Mouse (Mus musculus) heart, adult 2 months (tissue): ENCODE measurements around the gene Khnyn. TPM values are rescaled to one million over a fixed set of nuclear protein-coding genes. Genes with fewer than 3 reads are reported as not detected.

Source experiments
- DNase-seq, 2 experiments: peaks; one replicate each; pipeline ENCODE4 v3.0.0; 2021
- H3K27ac ChIP-seq: fragments of 200-600 bp; 2 replicates; pipeline ENCODE4 v1.8.1; 2022
- H3K27me3 ChIP-seq: fragments of 200-500 bp; 2 replicates; pipeline ENCODE4 v1.6.1; 2012; ENCODE audit warnings: mild to moderate bottlenecking, low read length, inconsistent platforms, mixed read lengths; ENCODE audit not compliant: control insufficient read depth, insufficient read depth
- H3K36me3 ChIP-seq: fragments of 200-500 bp; 2 replicates; pipeline ENCODE4 v1.6.1; 2012; ENCODE audit warnings: low read length, inconsistent platforms; ENCODE audit not compliant: control insufficient read depth, insufficient read depth
- H3K4me1 ChIP-seq: fragments of 200-500 bp; 2 replicates; pipeline ENCODE4 v1.6.1; 2011; ENCODE audit warnings: low read length; ENCODE audit not compliant: control insufficient read depth, insufficient read depth
- H3K4me3 ChIP-seq: fragments of 200-600 bp; 2 replicates; pipeline ENCODE4 v1.8.1; 2022
- H3K79me2 ChIP-seq: fragments of 200-500 bp; replicated peaks from 2 replicates; pipeline ENCODE4 v1.6.1; 2012; ENCODE audit warnings: mild to moderate bottlenecking, inconsistent platforms, low read length, moderate library complexity, mixed read lengths; ENCODE audit not compliant: control insufficient read depth, insufficient read depth
- H3K9ac ChIP-seq: fragments of 200-500 bp; 2 replicates; pipeline ENCODE4 v1.6.1; 2012; ENCODE audit warnings: low read depth, mild to moderate bottlenecking, control low read depth, inconsistent platforms, low read length, mixed read lengths
- CTCF ChIP-seq: fragments of 200-600 bp; IDR thresholded peaks from 2 replicates; pipeline ENCODE4 v1.8.1; 2022; ENCODE audit warnings: antibody characterized with exemption, mild to moderate bottlenecking, moderate library complexity
- EP300 ChIP-seq: fragments of 200-500 bp; IDR thresholded peaks from 2 replicates; pipeline ENCODE4 v1.6.1; 2011; ENCODE audit warnings: low read depth, low read length, control low read depth; ENCODE audit not compliant: insufficient read depth
- POLR2A ChIP-seq: fragments of 200-500 bp; IDR thresholded peaks from 2 replicates; pipeline ENCODE4 v1.6.1; 2011; ENCODE audit warnings: mild to moderate bottlenecking, low read depth, low read length, control low read depth; ENCODE audit not compliant: insufficient read depth
- WGBS: fragments of 180-500 bp; shearing (Covaris S2); methylation state at CpG from one replicate; pipeline ENCODE4 v1.1.7; 2018; 5-methylcytosine and 5-hydroxymethylcytosine counted together
- intact Hi-C: fragments of 180-260 bp; cut with DNase I; formaldehyde crosslinking; loops from one replicate; pipeline ENCODE4 v1.15.1; 2025
- polyA plus RNA-seq: library from polyadenylated mRNA; depleted of rRNA; stranded (reverse); fragments of >200 nt; gene quantifications from 2 replicates; pipeline ENCODE4 v1.2.3, GENCODE M21; 2012
- total RNA-seq, 2 experiments: library from RNA; stranded (reverse); gene quantifications; 2 replicates each; pipeline ENCODE4 v1.2.3; 2021

Gene Khnyn
- total and polyA plus RNA-seq, 3 experiments = 8.8 to 11.6 (median 9.3) TPM

DNA sequence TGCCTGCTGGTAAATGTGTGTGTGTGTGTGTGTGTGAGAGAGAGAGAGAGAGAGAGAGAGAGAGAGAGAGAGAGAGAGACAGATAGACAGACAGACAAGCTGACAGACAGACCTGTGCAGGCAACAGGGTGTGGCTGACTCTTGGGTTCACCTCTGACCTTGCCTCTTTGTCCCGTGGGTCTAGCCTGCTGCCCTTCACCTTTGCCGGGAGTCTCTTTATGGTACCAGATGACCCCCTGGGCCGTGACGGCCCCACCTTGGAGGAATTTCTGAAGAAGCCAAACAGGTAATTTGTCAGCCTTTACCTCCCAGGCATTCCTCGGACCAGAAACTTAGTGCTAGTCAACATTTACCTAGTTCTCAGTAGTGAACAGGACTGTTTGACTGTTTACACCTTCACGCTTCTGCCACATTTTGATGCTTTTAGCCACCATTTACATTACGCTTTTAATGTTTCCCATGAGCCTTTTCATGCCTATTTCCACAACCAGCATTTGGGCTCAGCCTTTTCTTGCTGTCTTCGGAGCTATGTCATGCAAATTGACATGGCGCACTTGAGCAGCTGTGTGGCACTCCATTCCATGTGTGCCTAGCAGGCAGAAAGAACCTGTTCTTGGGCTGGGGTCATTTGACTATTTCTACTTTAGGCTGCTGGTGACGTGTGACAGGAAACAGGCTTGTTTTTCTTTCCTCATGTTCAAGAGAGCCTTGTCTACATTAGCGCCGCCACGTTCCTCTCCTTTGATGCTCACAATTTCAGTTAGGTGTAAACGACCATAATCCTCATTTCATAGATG is 16.3 kb upstream of the Khnyn start:
- Histone ChIP-seq H3K79me2 (no peaks in the 10 kb centered on the region), H3K27ac (no peak overlapping the region), H3K9ac (no peak overlapping the region), H3K4me1 (no peaks in the 10 kb centered on the region; the same call in 1 of the 2 replicates), H3K4me3 (no peak overlapping the region), H3K36me3 (no peaks in the 10 kb centered on the region), H3K27me3 (no peaks in the 10 kb centered on the region)
- DNase-seq = no peak
- TF ChIP-seq CTCF (no peak), POLR2A (no peak), EP300 (no peak)
- intact Hi-C loops = no loop called here
- WGBS = 87% methylated on average over 14 of the region's 14 CpGs

GRCm38 (mm10) chr14:55869538-55869937 is 15.2 kb upstream of the Khnyn start:
- TF ChIP-seq POLR2A = no peak
- no peak for TF ChIP-seq CTCF
- intact Hi-C loops = no loop called here

DNA sequence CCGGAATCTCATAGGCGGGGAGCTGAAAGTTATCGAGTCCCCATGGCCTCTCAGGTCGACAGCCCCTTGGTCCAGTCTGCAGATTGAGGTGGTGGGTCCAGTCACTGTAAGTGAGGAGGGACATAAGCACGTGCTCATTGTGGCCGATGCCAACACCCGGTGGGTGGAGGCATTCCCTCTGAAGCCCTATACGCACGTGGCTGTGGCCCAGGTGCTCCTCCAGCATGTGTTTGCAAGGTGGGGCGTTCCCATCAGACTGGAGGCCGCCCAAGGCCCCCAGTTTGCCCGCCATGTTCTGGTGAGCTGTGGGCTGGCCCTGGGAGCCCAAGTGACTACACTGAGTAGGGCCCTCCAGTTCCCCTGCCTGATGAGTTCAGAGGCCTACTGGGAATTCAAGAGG is 12.7 kb upstream of the Khnyn start:
- no peaks in the 10 kb centered on the region for H3K79me2 ChIP-seq
- no peaks in the 10 kb centered on the region for H3K27me3 ChIP-seq
- no peak overlapping the region for H3K9ac ChIP-seq
- WGBS = 89% methylated on average over 12 of the region's 12 CpGs
- no peak for DNase-seq
- H3K36me3 ChIP-seq = no peaks in the 10 kb centered on the region
- intact Hi-C loops = no loop called here
- no peak overlapping the region for H3K27ac ChIP-seq
- no peak for TF ChIP-seq POLR2A
- H3K4me3 ChIP-seq = no peak overlapping the region
- peaks cover 5% of the 10 kb centered on the region; the same call in 1 of the 2 replicates for H3K4me1 ChIP-seq

More at GRCm38 (mm10) chr14:55869538-55869937, 15.2 kb upstream of the Khnyn start:
- no peaks in the 10 kb centered on the region for H3K36me3 ChIP-seq
- 95% methylated on average over 6 of the region's 6 CpGs for WGBS
- no peak overlapping the region for H3K4me3 ChIP-seq
- H3K27ac ChIP-seq = no peak overlapping the region
- H3K9ac ChIP-seq = no peak overlapping the region
- no peaks in the 10 kb centered on the region for H3K27me3 ChIP-seq
- no peaks in the 10 kb centered on the region for H3K79me2 ChIP-seq
- DNase-seq = no peak
- H3K4me1 ChIP-seq = peaks cover 5% of the 10 kb centered on the region; the same call in 1 of the 2 replicates

- Histone ChIP-seq H3K27me3 (no peaks in the 10 kb centered on the region), H3K27ac (no peak overlapping the region), H3K79me2 (no peaks in the 10 kb centered on the region), H3K4me1 (peaks cover 5% of the 10 kb centered on the region; the same call in 1 of the 2 replicates), H3K36me3 (no peaks in the 10 kb centered on the region), H3K9ac (no peak overlapping the region), H3K4me3 (no peak overlapping the region)
- DNase-seq = no peak
- intact Hi-C loops = no loop called here
- WGBS = 88% methylated on average over 17 of the region's 17 CpGs
- TF ChIP-seq POLR2A (no peak), CTCF (no peak), EP300 (no peak)
These were observed 12.2 kb upstream of the Khnyn start for GRCm38 (mm10) chr14:55872551-55872950.

DNA sequence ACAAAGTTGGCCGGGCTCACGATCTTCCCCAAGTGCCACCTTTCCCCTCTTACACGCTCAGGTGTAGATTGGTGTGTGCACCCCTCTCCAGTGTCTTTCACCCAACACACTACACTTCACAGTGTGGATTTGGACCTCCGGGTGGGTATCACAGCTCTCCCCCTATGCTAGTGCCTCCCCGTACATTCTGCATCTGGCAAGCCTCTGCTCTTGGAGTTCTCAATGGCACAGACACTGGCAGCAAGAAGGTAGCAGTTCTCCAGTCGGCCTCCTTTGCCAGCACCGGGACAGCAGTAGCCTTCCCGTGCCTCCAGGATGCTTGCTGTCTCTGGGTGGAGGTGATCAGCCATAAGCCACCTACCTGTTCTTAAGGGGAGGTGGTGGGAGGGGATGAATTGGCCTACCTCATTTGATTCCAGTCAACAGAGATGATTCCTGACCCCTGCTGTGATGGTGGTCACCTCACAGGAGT is 11.5 kb upstream of the Khnyn start:
- no peak overlapping the region for H3K9ac ChIP-seq
- 80% methylated on average over 8 of the region's 8 CpGs for WGBS
- no peak overlapping the region for H3K4me3 ChIP-seq
- TF ChIP-seq CTCF (no peak), POLR2A (no peak), EP300 (no peak)
- peaks cover 5% of the 10 kb centered on the region; the same call in 1 of the 2 replicates for H3K4me1 ChIP-seq
- peaks cover 2% of the 10 kb centered on the region; the same call in 1 of the 2 replicates for H3K27me3 ChIP-seq
- H3K27ac ChIP-seq = no peak overlapping the region
- no peaks in the 10 kb centered on the region for H3K79me2 ChIP-seq
- H3K36me3 ChIP-seq = no peaks in the 10 kb centered on the region
- intact Hi-C loops = no loop called here
- no peak for DNase-seq
